In the genomic region with DNA sequence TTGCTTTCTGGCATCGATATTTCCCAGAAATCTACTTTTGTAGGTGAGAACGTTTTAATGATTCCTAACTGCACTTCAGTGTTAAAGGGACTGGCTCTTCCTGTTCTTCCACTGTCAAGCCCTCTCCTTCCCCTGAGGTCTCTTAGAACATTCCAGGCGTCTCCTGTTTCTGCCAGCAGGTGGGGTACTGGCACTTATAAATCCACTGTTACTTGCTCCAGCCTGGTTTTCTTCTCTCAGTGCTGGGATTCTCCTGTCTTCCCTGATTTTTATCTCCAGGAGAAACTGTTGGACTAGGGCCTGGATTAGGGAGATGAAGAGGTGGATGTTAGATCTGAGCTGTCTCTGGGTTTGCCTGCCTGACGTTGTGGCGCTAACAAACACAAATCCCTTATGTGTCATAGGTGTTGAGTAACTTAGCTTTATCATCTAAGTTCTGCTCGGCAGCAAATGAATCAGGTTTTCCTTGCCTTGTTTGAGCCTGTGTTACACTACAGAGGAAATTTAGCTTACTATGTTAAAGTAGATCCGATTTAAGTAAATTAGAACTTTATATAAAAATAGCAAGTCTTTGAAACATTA, we compare ENCODE assay signal across 8 mouse cellular contexts. TPM values are rescaled to one million over a fixed set of nuclear protein-coding genes. Genes with fewer than 3 reads are reported as not detected.
DNase-seq lines count a peak whose midpoint lies in the region; ATAC-seq and TF ChIP-seq lines count a peak whose summit lies in the region.
"Had no signal": no experiment of that assay in that cellular context is flagged by ENCODE, and none has a peak within 500 bp of the region (broad histone marks: within the 10 kb centered on the region; RNA-seq: fewer than 3 reads in every experiment).

No protein-coding gene starts in this region.

- H3K9ac ChIP-seq in intestine, embryonic 14.5 days (ENCODE audit: low read length) = no peak overlapping the region
- no peak overlapping the region for H3K9ac ChIP-seq in midbrain, embryonic 14.5 days (replicated peaks; ENCODE audit: low read length)
- H3K9ac ChIP-seq in stomach, postnatal 0 days (ENCODE audit: low read length) = no peak overlapping the region
- H3K9ac ChIP-seq: liver, embryonic 13.5 days had no signal

- H3K4me2 ChIP-seq in intestine, embryonic 14.5 days (ENCODE audit: low read length) = no peak overlapping the region
- H3K4me2 ChIP-seq in midbrain, embryonic 14.5 days (ENCODE audit: low read length) = no peak overlapping the region
- no peak overlapping the region for H3K4me2 ChIP-seq in stomach, postnatal 0 days (replicated peaks; ENCODE audit: low read depth)
- H3K4me2 ChIP-seq: liver, embryonic 13.5 days had no signal

- ATAC-seq in common myeloid progenitor, adult 5-6 weeks (replicated peaks; ENCODE audit: low read depth, poor library complexity, severe bottlenecking) = peak; percentile 48; the same call in 1 of the 2 replicates
- peak; percentile 74 for ATAC-seq in intestine, embryonic 14.5 days (replicated peaks; ENCODE audit: low FRiP score, low TSS enrichment, low read depth)
- 0 out of 2 replicates have a peak, but pooled peaks have one; percentile 57 for ATAC-seq in midbrain, embryonic 14.5 days (ENCODE audit: low FRiP score, low TSS enrichment)
- ATAC-seq in stomach, postnatal 0 days (ENCODE audit: low FRiP score, low TSS enrichment) = peak; percentile 82

- H3K27ac ChIP-seq in intestine, embryonic 14.5 days (ENCODE audit: low read depth) = no peak overlapping the region
- H3K27ac ChIP-seq in midbrain, embryonic 14.5 days (replicated peaks; ENCODE audit: low read depth, low read length) = no peak overlapping the region
- 0 out of 2 replicates have a peak overlapping the region, but pooled peaks have one; percentile 4 for H3K27ac ChIP-seq in stomach, postnatal 0 days (replicated peaks)
- H3K27ac ChIP-seq: liver, embryonic 13.5 days had no signal

- peak; percentile 76 for DNase-seq in adrenal gland, adult 2 months
- peak; percentile 66 to 71 for DNase-seq in gastrocnemius, adult 8-10 months (ENCODE audit: low spot score in 2 of 2)
- peak; percentile 82 for DNase-seq in intestine, embryonic 14.5 days (ENCODE audit: low spot score)
- peak; percentile 66 to 68 for DNase-seq in left cerebral cortex, adult 8-10 months (ENCODE audit: low spot score in 2 of 2)
- peak; percentile 87 for DNase-seq in midbrain, embryonic 14.5 days
- DNase-seq in stomach, postnatal 0 days (ENCODE audit: low spot score) = peak; percentile 76
- DNase-seq: liver, embryonic 13.5 days had no signal

- TF ChIP-seq EP300 in stomach, postnatal 0 days (optimal IDR thresholded peaks at IDR 0.05) = peak; percentile 39

- no peaks in the 10 kb centered on the region for H3K36me3 ChIP-seq in intestine, embryonic 14.5 days (ENCODE audit: control insufficient read depth, insufficient read depth, low read length)
- no peaks in the 10 kb centered on the region for H3K36me3 ChIP-seq in midbrain, embryonic 14.5 days (ENCODE audit: control insufficient read depth, insufficient read depth, low read length)
- H3K36me3 ChIP-seq in stomach, postnatal 0 days (ENCODE audit: control insufficient read depth, insufficient read depth, low read length) = no peaks in the 10 kb centered on the region
- H3K36me3 ChIP-seq: liver, embryonic 13.5 days had no signal

- TF ChIP-seq CTCF in stomach, postnatal 0 days (IDR thresholded peaks at IDR 0.05; ENCODE audit: low read depth) = peak; percentile 88

- H3K4me1 ChIP-seq in intestine, embryonic 14.5 days (replicated peaks; ENCODE audit: control insufficient read depth, insufficient read depth, low read length) = peaks cover 7% of the 10 kb centered on the region; the same call in 1 of the 2 replicates
- 0 out of 2 replicates have a peak, but pooled peaks cover 7% of the 10 kb centered on the region for H3K4me1 ChIP-seq in midbrain, embryonic 14.5 days (ENCODE audit: control insufficient read depth, insufficient read depth, low read length)
- H3K4me1 ChIP-seq in stomach, postnatal 0 days (replicated peaks; ENCODE audit: control insufficient read depth, insufficient read depth) = peaks cover 2% of the 10 kb centered on the region; the same call in 1 of the 2 replicates

- H3K9me3 ChIP-seq in intestine, embryonic 14.5 days (ENCODE audit: control insufficient read depth, low read length) = no peaks in the 10 kb centered on the region
- no peaks in the 10 kb centered on the region for H3K9me3 ChIP-seq in midbrain, embryonic 14.5 days (ENCODE audit: control insufficient read depth, low read length)
- H3K9me3 ChIP-seq in stomach, postnatal 0 days (ENCODE audit: control insufficient read depth, low read length) = no peaks in the 10 kb centered on the region
- H3K9me3 ChIP-seq: liver, embryonic 13.5 days had no signal

- H3K27me3 ChIP-seq in intestine, embryonic 14.5 days (replicated peaks; ENCODE audit: control insufficient read depth, insufficient read depth, low read length) = no peaks in the 10 kb centered on the region
- H3K27me3 ChIP-seq in midbrain, embryonic 14.5 days (ENCODE audit: control insufficient read depth, insufficient read depth, low read length) = no peaks in the 10 kb centered on the region
- H3K27me3 ChIP-seq in stomach, postnatal 0 days (ENCODE audit: control insufficient read depth, insufficient read depth, low read length) = no peaks in the 10 kb centered on the region
- H3K27me3 ChIP-seq: liver, embryonic 13.5 days had no signal

- H3K4me3 ChIP-seq in intestine, embryonic 14.5 days (ENCODE audit: low read depth, low read length) = no peak overlapping the region
- no peak overlapping the region for H3K4me3 ChIP-seq in midbrain, embryonic 14.5 days (replicated peaks; ENCODE audit: low read depth, low read length)
- no peak overlapping the region for H3K4me3 ChIP-seq in stomach, postnatal 0 days (ENCODE audit: low read depth, low read length)
- H3K4me3 ChIP-seq: liver, embryonic 13.5 days had no signal

- WGBS in intestine, embryonic 14.5 days = 35% methylated on average over 7 of the region's 7 CpGs
- 41% methylated on average over 7 of the region's 7 CpGs for WGBS in midbrain, embryonic 14.5 days
- WGBS in stomach, postnatal 0 days = 29% methylated on average over 7 of the region's 7 CpGs

RNA-seq across cellular contexts. Expression of a gene that starts 44.0 kb away (rescaled TPM):
- 1 to 10 TPM; 5.8 to 6.7 TPM for total RNA-seq in adrenal gland, adult 2 months (2021)
- polyA plus RNA-seq in adrenal gland, adult 2 months (2012; rRNA removed) = 0.51 and 0.68 TPM in 2 replicates
- 2.3 and 5.8 TPM in 2 replicates for total RNA-seq in common myeloid progenitor, adult 5-6 weeks (2017)
- 1 to 10 TPM; 2.5 to 6.8 (median 3.7) TPM for total RNA-seq in gastrocnemius, adult 8-10 months (2022)
- polyA plus RNA-seq in intestine, embryonic 14.5 days (2014; fragmentation: Nextera tagmentation; extraction: Ambion mirVana) = 7.9 and 8.2 TPM in 2 replicates
- 10 to 100 TPM in 1 of 4 experiments, 1 to 10 TPM in 3; 7.5 to 12.2 (median 8.6) TPM for total RNA-seq in left cerebral cortex, adult 8-10 months (2022)
- 2.3 and 5.4 TPM in 2 replicates for polyA plus RNA-seq in midbrain, embryonic 14.5 days (2014; fragmentation: Nextera tagmentation; extraction: Ambion mirVana)
- polyA plus RNA-seq in stomach, postnatal 0 days (2015; fragmentation: Nextera tagmentation; extraction: Ambion mirVana) = 5.7 and 5.8 TPM in 2 replicates
